Mouse (Mus musculus): ENCODE measurements around the gene Fndc10. TPM values are rescaled to one million over a fixed set of nuclear protein-coding genes. Genes with fewer than 3 reads are reported as not detected.
"Not testable (repeated sequence)": the region's sequence is repeated elsewhere in the genome, so short reads cannot be mapped to it uniquely, and the experiment has no call there.

The Fndc10 gene
- polyA plus RNA-seq (2015; fragmentation: Nextera tagmentation; extraction: Ambion mirVana) = 1.1 and 1.4 TPM in 2 replicates

- Histone ChIP-seq H3K4me1 (ENCODE audit: control insufficient read depth, insufficient read depth, low read length) (no peaks in the 10 kb centered on the region), H3K4me2 (ENCODE audit: low read depth, low read length) (peak within 1 kb of the TSS; percentile 95), H3K36me3 (ENCODE audit: control insufficient read depth, insufficient read depth) (no peaks in the 10 kb centered on the region), H3K4me3 (ENCODE audit: low read length) (peak within 1 kb of the TSS; percentile 79), H3K27ac (ENCODE audit: low read length) (no peak within 1 kb of the TSS), H3K27me3 (ENCODE audit: control insufficient read depth, insufficient read depth, low read length) (0 out of 2 replicates have a peak, but pooled peaks cover 7% of the 10 kb centered on the region), H3K9me3 (replicated peaks; ENCODE audit: control insufficient read depth, low read length) (no peaks in the 10 kb centered on the region), H3K9ac (ENCODE audit: low read length) (peak within 1 kb of the TSS; percentile 79)
- peak; percentile 74 for ATAC-seq (replicated peaks; ENCODE audit: extremely low read depth, insufficient read depth, low FRiP score)
- under 1% methylated on average over 31 of the region's 47 CpGs for WGBS
Measured at GRCm38 (mm10) chr4:155694111-155694481, at the start of gene Fndc10. Gene Fndc10 (plus strand): TSS chr4:155694342.

DNA sequence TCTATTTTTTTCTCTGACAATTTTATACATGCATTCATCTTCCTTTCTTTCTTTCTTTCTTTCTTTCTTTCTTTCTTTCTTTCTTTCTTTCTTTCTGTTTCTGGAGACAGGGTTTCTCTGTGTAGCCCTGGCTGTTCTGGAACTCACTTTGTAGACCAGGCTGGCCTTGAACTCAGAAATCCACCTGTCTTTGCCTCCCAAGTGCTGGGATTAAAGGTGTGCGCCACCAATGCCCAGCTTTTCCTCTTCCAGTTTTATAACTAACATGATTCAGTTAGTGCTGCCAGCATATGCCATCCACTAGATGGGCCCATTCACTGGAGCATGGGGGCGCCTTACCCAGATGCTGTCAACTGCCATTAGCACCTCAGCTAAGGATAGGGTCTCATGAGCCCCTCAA is 48.8 kb upstream of the Fndc10 start, which contains the start of gene Gm10563:
Gm10563 (minus strand) TSS at position 101 of the 400 bp plus-strand sequence.
- not testable (repeated sequence) for H3K4me3 ChIP-seq (ENCODE audit: low read length); H3K9me3 ChIP-seq (replicated peaks; ENCODE audit: control insufficient read depth, low read length); ATAC-seq (replicated peaks; ENCODE audit: extremely low read depth, insufficient read depth, low FRiP score); H3K27me3 ChIP-seq (ENCODE audit: control insufficient read depth, insufficient read depth, low read length); H3K4me2 ChIP-seq (ENCODE audit: low read depth, low read length); H3K9ac ChIP-seq (ENCODE audit: low read length); H3K4me1 ChIP-seq (ENCODE audit: control insufficient read depth, insufficient read depth, low read length); H3K27ac ChIP-seq (ENCODE audit: low read length)
- 94% methylated on average over 2 of the region's 2 CpGs for WGBS
- peaks cover 58% of the 10 kb centered on the region for H3K36me3 ChIP-seq (ENCODE audit: control insufficient read depth, insufficient read depth)

- ATAC-seq (replicated peaks; ENCODE audit: extremely low read depth, insufficient read depth, low FRiP score) = no peak
- 76% methylated on average over 5 of the region's 5 CpGs for WGBS
- Histone ChIP-seq H3K4me1 (ENCODE audit: control insufficient read depth, insufficient read depth, low read length) (no peaks in the 10 kb centered on the region), H3K27ac (ENCODE audit: low read length) (no peak overlapping the region), H3K36me3 (ENCODE audit: control insufficient read depth, insufficient read depth) (peaks cover 56% of the 10 kb centered on the region), H3K9me3 (replicated peaks; ENCODE audit: control insufficient read depth, low read length) (no peaks in the 10 kb centered on the region), H3K27me3 (ENCODE audit: control insufficient read depth, insufficient read depth, low read length) (no peaks in the 10 kb centered on the region), H3K4me3 (ENCODE audit: low read length) (no peak overlapping the region), H3K4me2 (ENCODE audit: low read depth, low read length) (no peak overlapping the region), H3K9ac (ENCODE audit: low read length) (no peak overlapping the region)
Measured at GRCm38 (mm10) chr4:155645721-155646120, 48.4 kb upstream of the Fndc10 start.

- WGBS = 90% methylated on average over 11 of the region's 11 CpGs
- H3K4me1 ChIP-seq (ENCODE audit: control insufficient read depth, insufficient read depth, low read length) = peaks cover 25% of the 10 kb centered on the region
- H3K36me3 ChIP-seq (ENCODE audit: control insufficient read depth, insufficient read depth) = peaks cover 33% of the 10 kb centered on the region
- no peak overlapping the region for H3K9ac ChIP-seq (ENCODE audit: low read length)
- ATAC-seq (replicated peaks; ENCODE audit: extremely low read depth, insufficient read depth, low FRiP score) = no peak
- no peaks in the 10 kb centered on the region for H3K9me3 ChIP-seq (replicated peaks; ENCODE audit: control insufficient read depth, low read length)
- no peak overlapping the region for H3K4me3 ChIP-seq (ENCODE audit: low read length)
- peaks cover 16% of the 10 kb centered on the region for H3K27me3 ChIP-seq (ENCODE audit: control insufficient read depth, insufficient read depth, low read length)
- H3K27ac ChIP-seq (ENCODE audit: low read length) = no peak overlapping the region
- no peak overlapping the region for H3K4me2 ChIP-seq (ENCODE audit: low read depth, low read length)
Measured at GRCm38 (mm10) chr4:155649355-155649754, 44.8 kb upstream of the Fndc10 start.

- peaks cover 23% of the 10 kb centered on the region for H3K27me3 ChIP-seq (ENCODE audit: control insufficient read depth, insufficient read depth, low read length)
- H3K4me2 ChIP-seq (ENCODE audit: low read depth, low read length) = peak overlapping the region; percentile 88
- peaks cover 33% of the 10 kb centered on the region for H3K36me3 ChIP-seq (ENCODE audit: control insufficient read depth, insufficient read depth)
- peak overlapping the region; percentile 61 for H3K4me3 ChIP-seq (ENCODE audit: low read length)
- H3K9ac ChIP-seq (ENCODE audit: low read length) = peak overlapping the region; percentile 81; the same call in 1 of the 2 replicates
- peak overlapping the region; percentile 79 for H3K27ac ChIP-seq (ENCODE audit: low read length)
- peaks cover 36% of the 10 kb centered on the region for H3K4me1 ChIP-seq (ENCODE audit: control insufficient read depth, insufficient read depth, low read length)
- peak; percentile 53 for ATAC-seq (replicated peaks; ENCODE audit: extremely low read depth, insufficient read depth, low FRiP score)
- no peaks in the 10 kb centered on the region for H3K9me3 ChIP-seq (replicated peaks; ENCODE audit: control insufficient read depth, low read length)
- WGBS = 42% methylated on average over 15 of the region's 15 CpGs
Measured at GRCm38 (mm10) chr4:155651553-155652269, 42.4 kb upstream of the Fndc10 start.

- Histone ChIP-seq H3K27ac (ENCODE audit: low read length) (peak overlapping the region; percentile 79), H3K9me3 (replicated peaks; ENCODE audit: control insufficient read depth, low read length) (no peaks in the 10 kb centered on the region), H3K4me1 (ENCODE audit: control insufficient read depth, insufficient read depth, low read length) (peaks cover 36% of the 10 kb centered on the region), H3K4me2 (ENCODE audit: low read depth, low read length) (peak overlapping the region; percentile 88), H3K4me3 (ENCODE audit: low read length) (peak overlapping the region; percentile 61), H3K9ac (ENCODE audit: low read length) (peak overlapping the region; percentile 81), H3K27me3 (ENCODE audit: control insufficient read depth, insufficient read depth, low read length) (peaks cover 23% of the 10 kb centered on the region), H3K36me3 (ENCODE audit: control insufficient read depth, insufficient read depth) (peaks cover 31% of the 10 kb centered on the region)
- WGBS = 24% methylated on average over 36 of the region's 36 CpGs
- ATAC-seq (replicated peaks; ENCODE audit: extremely low read depth, insufficient read depth, low FRiP score) = no peak
Measured at GRCm38 (mm10) chr4:155652283-155653085, 41.7 kb upstream of the Fndc10 start.

DNA sequence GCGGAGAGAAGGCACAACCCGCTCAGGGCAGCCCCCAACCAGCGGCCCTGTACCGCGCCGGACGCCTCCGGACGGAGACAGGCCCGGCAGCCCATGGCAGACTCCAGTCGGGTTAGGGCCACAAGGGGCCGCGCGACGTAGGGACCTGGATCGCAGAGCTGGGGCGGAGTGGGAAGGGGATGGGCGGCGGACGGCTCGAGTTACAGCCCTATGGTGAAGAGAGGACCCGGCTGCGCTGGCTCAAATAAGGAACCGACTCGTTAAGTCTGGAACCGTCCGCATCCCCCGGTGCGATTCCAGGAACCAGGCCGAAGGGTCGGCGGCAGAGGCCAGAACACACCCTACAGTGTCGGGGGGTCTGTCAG is 41.1 kb upstream of the Fndc10 start, which contains the start of gene Mmp23:
Mmp23 (minus strand) TSS at position 299 of the 365 bp plus-strand sequence.
- under 1% methylated on average over 33 of the region's 33 CpGs for WGBS
- Histone ChIP-seq H3K9ac (ENCODE audit: low read length) (peak within 1 kb of the TSS; percentile 81), H3K27ac (ENCODE audit: low read length) (peak within 1 kb of the TSS; percentile 79), H3K4me1 (ENCODE audit: control insufficient read depth, insufficient read depth, low read length) (peaks cover 36% of the 10 kb centered on the region), H3K4me3 (ENCODE audit: low read length) (peak within 1 kb of the TSS; percentile 61), H3K36me3 (ENCODE audit: control insufficient read depth, insufficient read depth) (peaks cover 26% of the 10 kb centered on the region), H3K27me3 (ENCODE audit: control insufficient read depth, insufficient read depth, low read length) (peaks cover 23% of the 10 kb centered on the region), H3K9me3 (replicated peaks; ENCODE audit: control insufficient read depth, low read length) (no peaks in the 10 kb centered on the region), H3K4me2 (ENCODE audit: low read depth, low read length) (peak within 1 kb of the TSS; percentile 88)
- ATAC-seq (replicated peaks; ENCODE audit: extremely low read depth, insufficient read depth, low FRiP score) = peak; percentile 60

DNA sequence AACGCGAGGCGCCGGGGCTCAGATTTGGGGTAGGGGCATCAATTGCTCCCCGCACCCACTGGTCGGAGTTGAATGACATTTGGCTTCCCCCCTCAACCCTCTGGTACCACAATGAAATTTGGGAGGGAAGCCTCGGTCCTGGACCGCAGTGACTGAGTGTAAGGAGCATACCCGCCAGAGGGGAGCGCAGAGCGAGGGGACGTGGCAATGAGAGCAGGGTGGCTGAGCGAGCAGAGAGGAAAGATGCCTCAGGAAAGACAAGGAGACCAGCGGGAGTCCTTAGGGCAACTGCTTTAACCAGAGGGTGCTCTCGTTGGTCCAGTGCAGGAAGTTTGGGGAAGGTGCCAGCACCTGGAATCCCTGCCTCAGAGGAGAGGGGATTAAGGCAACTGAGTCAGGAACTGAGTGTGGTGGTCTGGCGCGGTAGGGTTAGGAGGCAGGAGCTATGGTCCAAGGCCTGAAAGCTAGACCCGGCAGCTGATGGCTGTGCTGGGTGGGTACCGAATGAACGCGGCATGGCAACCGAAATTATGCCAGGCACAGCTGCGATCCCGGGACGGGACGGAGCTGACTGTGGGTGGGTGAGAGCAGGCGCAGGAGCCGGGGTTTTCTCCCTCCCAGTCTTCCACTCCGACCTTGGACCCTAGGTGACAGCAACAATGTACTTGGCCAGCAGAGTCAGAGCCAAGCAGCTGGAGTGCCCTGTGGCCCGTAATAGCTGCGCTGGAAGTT is 40.5 kb upstream of the Fndc10 start:
- no peaks in the 10 kb centered on the region for H3K9me3 ChIP-seq (replicated peaks; ENCODE audit: control insufficient read depth, low read length)
- peaks cover 22% of the 10 kb centered on the region for H3K36me3 ChIP-seq (ENCODE audit: control insufficient read depth, insufficient read depth)
- ATAC-seq (replicated peaks; ENCODE audit: extremely low read depth, insufficient read depth, low FRiP score) = peak; percentile 33
- peaks cover 36% of the 10 kb centered on the region for H3K4me1 ChIP-seq (ENCODE audit: control insufficient read depth, insufficient read depth, low read length)
- H3K4me2 ChIP-seq (ENCODE audit: low read depth, low read length) = peak overlapping the region; percentile 88
- peak overlapping the region; percentile 61 for H3K4me3 ChIP-seq (ENCODE audit: low read length)
- WGBS = 1% methylated on average over 31 of the region's 31 CpGs
- peak overlapping the region; percentile 79 for H3K27ac ChIP-seq (ENCODE audit: low read length)
- peaks cover 23% of the 10 kb centered on the region for H3K27me3 ChIP-seq (ENCODE audit: control insufficient read depth, insufficient read depth, low read length)
- peak overlapping the region; percentile 81 for H3K9ac ChIP-seq (ENCODE audit: low read length)
